Mouse (Mus musculus): ENCODE data around the gene Prss16. TPM values are rescaled to one million over a fixed set of nuclear protein-coding genes. Genes with fewer than 3 reads are reported as not detected.

The Prss16 gene
- polyA plus RNA-seq, 1 experiment from 2014 or later: 1.4 TPM

DNA sequence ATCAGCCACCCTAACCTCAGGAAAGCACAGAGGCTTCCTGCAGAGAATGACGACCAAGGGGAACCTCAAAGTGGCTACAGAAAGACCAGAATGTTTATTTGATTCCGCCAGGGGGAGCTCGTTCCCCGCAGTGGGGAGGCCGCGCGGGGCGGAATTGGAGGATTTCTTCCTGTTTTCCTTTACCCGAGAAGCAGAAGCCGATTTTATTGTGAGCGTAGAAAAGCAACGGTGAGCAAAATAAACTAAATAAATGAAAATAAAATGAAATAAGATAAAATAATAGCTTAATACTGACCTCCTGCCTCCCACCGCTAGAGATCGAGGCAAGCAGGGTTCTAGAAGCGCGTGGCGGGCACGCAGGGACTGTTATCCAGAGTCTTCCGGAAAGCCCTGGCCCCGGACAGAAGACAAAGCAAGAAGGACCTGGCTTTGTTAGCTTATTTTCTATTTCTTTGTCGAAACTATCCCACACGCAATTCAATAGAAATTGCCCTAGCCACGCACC, 35.3 kb downstream of the Prss16 start:
- peak; percentile 92 for ATAC-seq
- Histone ChIP-seq H3K27me3 (replicated peaks) (no peaks in the 10 kb centered on the region), H3K4me3 (replicated peaks) (peak overlapping the region; percentile 52), H3K36me3 (no peaks in the 10 kb centered on the region), H3K9me3 (no peaks in the 10 kb centered on the region), H3K9ac (peak overlapping the region; percentile 39), H3K27ac (peak overlapping the region; percentile 69), H3K4me2 (replicated peaks) (peak overlapping the region; percentile 43), H3K4me1 (replicated peaks) (no peaks in the 10 kb centered on the region)
- WGBS: 0% methylated on average over 23 of the region's 23 CpGs

DNA sequence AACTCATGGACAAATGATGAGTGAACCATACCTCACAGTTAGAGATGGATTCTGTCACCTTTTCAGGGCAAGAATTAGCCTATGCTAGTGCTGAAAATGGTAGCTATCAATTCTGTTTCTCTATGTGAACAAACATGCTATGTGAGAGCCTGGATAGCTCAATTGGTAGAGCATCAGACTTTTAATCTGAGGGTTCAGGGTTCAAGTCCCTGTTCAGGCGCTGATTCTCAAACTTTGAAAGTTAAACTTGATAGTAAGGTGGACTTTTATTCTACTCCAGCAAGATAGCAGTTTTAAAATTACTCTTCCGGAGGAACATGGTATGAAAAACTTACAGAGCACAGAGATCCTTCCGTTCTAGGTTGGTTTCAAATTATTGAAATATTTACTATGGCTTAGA, 37.9 kb downstream of the Prss16 start:
- Histone ChIP-seq H3K27ac (no peak overlapping the region), H3K4me2 (replicated peaks) (no peak overlapping the region), H3K4me1 (replicated peaks) (no peaks in the 10 kb centered on the region), H3K36me3 (no peaks in the 10 kb centered on the region), H3K4me3 (replicated peaks) (no peak overlapping the region), H3K9me3 (no peaks in the 10 kb centered on the region), H3K27me3 (replicated peaks) (no peaks in the 10 kb centered on the region), H3K9ac (no peak overlapping the region)
- no peak for ATAC-seq
- WGBS: 35% methylated on average over 3 of the region's 3 CpGs

DNA sequence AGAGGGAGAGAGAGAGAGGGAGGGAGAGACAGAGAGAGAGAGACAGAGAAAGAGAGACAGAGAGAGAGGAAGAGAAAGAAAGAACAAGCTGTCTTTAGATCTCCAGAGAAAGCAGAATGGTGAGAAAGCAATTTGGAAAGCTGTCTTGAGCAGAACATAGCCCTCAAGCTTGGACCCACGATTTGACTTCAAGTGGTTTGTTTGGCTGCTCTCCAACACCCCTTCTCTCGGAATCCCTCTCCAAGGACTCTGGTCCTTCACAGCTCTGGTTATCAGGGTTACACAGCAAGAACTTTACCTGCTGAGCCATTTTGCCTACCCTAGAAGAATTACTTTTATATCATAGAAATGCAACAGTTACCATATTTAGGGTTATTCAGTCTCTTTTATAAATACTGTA, 39.7 kb downstream of the Prss16 start:
- Histone ChIP-seq H3K4me3 (replicated peaks) (no peak overlapping the region), H3K36me3 (no peaks in the 10 kb centered on the region), H3K9ac (no peak overlapping the region), H3K4me2 (replicated peaks) (no peak overlapping the region), H3K27me3 (replicated peaks) (no peaks in the 10 kb centered on the region), H3K9me3 (no peaks in the 10 kb centered on the region), H3K27ac (no peak overlapping the region), H3K4me1 (replicated peaks) (no peaks in the 10 kb centered on the region)
- WGBS: 34% methylated on average over 2 of the region's 2 CpGs
- ATAC-seq: no peak

DNA sequence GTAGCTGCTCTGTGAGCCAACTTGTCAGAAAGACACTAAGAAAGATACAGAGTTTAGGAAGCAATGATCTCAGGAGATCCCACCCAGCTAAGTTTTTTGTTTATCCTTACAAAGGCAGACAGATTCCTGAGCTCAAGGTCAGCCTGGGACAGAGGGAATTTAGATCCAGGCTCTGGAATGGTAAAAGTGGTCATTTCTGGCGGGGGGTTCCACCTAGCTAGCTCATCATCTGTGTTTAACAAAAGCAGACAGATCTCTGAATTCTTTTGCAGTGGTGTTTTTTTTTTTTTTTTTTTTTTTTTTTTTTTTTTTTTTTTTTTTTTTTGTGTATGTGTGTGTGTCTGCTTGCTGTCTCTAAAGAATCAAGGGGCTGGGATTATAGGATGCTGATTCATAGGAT, 40.3 kb downstream of the Prss16 start:
- H3K36me3 ChIP-seq: no peaks in the 10 kb centered on the region
- H3K9me3 ChIP-seq: no peaks in the 10 kb centered on the region
- H3K4me3 ChIP-seq (replicated peaks): no peak overlapping the region
- 38% methylated on average over 1 of the region's 1 CpGs for WGBS
- no peak overlapping the region for H3K27ac ChIP-seq
- no peak overlapping the region for H3K9ac ChIP-seq
- H3K4me2 ChIP-seq (replicated peaks): no peak overlapping the region
- H3K27me3 ChIP-seq (replicated peaks): no peaks in the 10 kb centered on the region
- H3K4me1 ChIP-seq (replicated peaks): no peaks in the 10 kb centered on the region
- ATAC-seq: no peak

Other genes starting within 250 kb of the Prss16 start
- gene Hist1h1b, start 229.1 kb downstream of the Prss16 start, polyA plus RNA-seq (2015; fragmentation: Nextera tagmentation; extraction: Ambion mirVana): 19.8 and 25.0 TPM in 2 replicates
- gene Hist1h3i, start 226.4 kb downstream of the Prss16 start, polyA plus RNA-seq (2015; fragmentation: Nextera tagmentation; extraction: Ambion mirVana): 89.5 and 101 TPM in 2 replicates
- 2.4 and 4.7 TPM in 2 replicates for gene Hist1h2an, start 222.5 kb downstream of the Prss16 start, polyA plus RNA-seq (2015; fragmentation: Nextera tagmentation; extraction: Ambion mirVana)
- gene Hist1h2bp, start 222.3 kb downstream of the Prss16 start, polyA plus RNA-seq (2015; fragmentation: Nextera tagmentation; extraction: Ambion mirVana): 2.0 TPM in 2 replicates
- 14.5 and 16.7 TPM in 2 replicates for gene Hist1h2bq, start 199.5 kb downstream of the Prss16 start, polyA plus RNA-seq (2015; fragmentation: Nextera tagmentation; extraction: Ambion mirVana)
- 1.7 TPM in 1 of 2 replicates, not detected in the other for gene Hist1h2ao, start 199.3 kb downstream of the Prss16 start, polyA plus RNA-seq (2015; fragmentation: Nextera tagmentation; extraction: Ambion mirVana)
- not detected in 2 replicates for gene Hist1h4m, start 198.0 kb downstream of the Prss16 start, polyA plus RNA-seq (2015; fragmentation: Nextera tagmentation; extraction: Ambion mirVana)
- 12.0 and 15.9 TPM in 2 replicates for gene Hist1h4n, start 177.5 kb downstream of the Prss16 start, polyA plus RNA-seq (2015; fragmentation: Nextera tagmentation; extraction: Ambion mirVana)
- 2,704 and 3,243 TPM in 2 replicates for gene Hist1h2ap, start 176.2 kb downstream of the Prss16 start, polyA plus RNA-seq (2015; fragmentation: Nextera tagmentation; extraction: Ambion mirVana)
- 15.0 and 16.4 TPM in 2 replicates for gene Hist1h2br, start 176.0 kb downstream of the Prss16 start, polyA plus RNA-seq (2015; fragmentation: Nextera tagmentation; extraction: Ambion mirVana)
- gene Zfp184, start 64.6 kb downstream of the Prss16 start, polyA plus RNA-seq (2015; fragmentation: Nextera tagmentation; extraction: Ambion mirVana): 6.2 and 7.5 TPM in 2 replicates
- 0.06 TPM in 1 of 2 replicates, not detected in the other for gene Pom121l2, start 28.5 kb downstream of the Prss16 start, polyA plus RNA-seq (2015; fragmentation: Nextera tagmentation; extraction: Ambion mirVana)
- gene Hist1h2ah, start 25.8 kb upstream of the Prss16 start, polyA plus RNA-seq (2015; fragmentation: Nextera tagmentation; extraction: Ambion mirVana): 3.0 and 7.8 TPM in 2 replicates
- gene Hist1h2bk, start 26.1 kb upstream of the Prss16 start, polyA plus RNA-seq (2015; fragmentation: Nextera tagmentation; extraction: Ambion mirVana): 5.0 and 5.8 TPM in 2 replicates
- gene Hist1h4i, start 31.6 kb upstream of the Prss16 start, polyA plus RNA-seq (2015; fragmentation: Nextera tagmentation; extraction: Ambion mirVana): 21.0 and 23.6 TPM in 2 replicates
- gene Hist1h2ag, start 33.2 kb upstream of the Prss16 start, polyA plus RNA-seq (2015; fragmentation: Nextera tagmentation; extraction: Ambion mirVana): 23.9 and 40.6 TPM in 2 replicates
- gene Hist1h2bj, start 33.5 kb upstream of the Prss16 start, polyA plus RNA-seq (2015; fragmentation: Nextera tagmentation; extraction: Ambion mirVana): 9.6 and 9.9 TPM in 2 replicates
- gene Vmn1r188, start 74.7 kb upstream of the Prss16 start, polyA plus RNA-seq (2015; fragmentation: Nextera tagmentation; extraction: Ambion mirVana): not detected in 2 replicates
- not detected in 2 replicates for gene Vmn1r189, start 96.1 kb upstream of the Prss16 start, polyA plus RNA-seq (2015; fragmentation: Nextera tagmentation; extraction: Ambion mirVana)
- not detected in 2 replicates for gene Vmn1r191, start 174.2 kb upstream of the Prss16 start, polyA plus RNA-seq (2015; fragmentation: Nextera tagmentation; extraction: Ambion mirVana)
- gene Vmn1r192, start 181.4 kb upstream of the Prss16 start, polyA plus RNA-seq (2015; fragmentation: Nextera tagmentation; extraction: Ambion mirVana): not detected in 2 replicates
- not detected in 2 replicates for gene Vmn1r193, start 213.4 kb upstream of the Prss16 start, polyA plus RNA-seq (2015; fragmentation: Nextera tagmentation; extraction: Ambion mirVana)
- not detected in 2 replicates for gene Vmn1r194, start 234.5 kb upstream of the Prss16 start, polyA plus RNA-seq (2015; fragmentation: Nextera tagmentation; extraction: Ambion mirVana)